Mouse (Mus musculus): ENCODE results near the gene Mrgprh. TPM values are rescaled to one million over a fixed set of nuclear protein-coding genes. Genes with fewer than 3 reads are reported as not detected.

Mrgprh gene
- polyA plus RNA-seq, 1 experiment from 2014 or later = not detected

DNA sequence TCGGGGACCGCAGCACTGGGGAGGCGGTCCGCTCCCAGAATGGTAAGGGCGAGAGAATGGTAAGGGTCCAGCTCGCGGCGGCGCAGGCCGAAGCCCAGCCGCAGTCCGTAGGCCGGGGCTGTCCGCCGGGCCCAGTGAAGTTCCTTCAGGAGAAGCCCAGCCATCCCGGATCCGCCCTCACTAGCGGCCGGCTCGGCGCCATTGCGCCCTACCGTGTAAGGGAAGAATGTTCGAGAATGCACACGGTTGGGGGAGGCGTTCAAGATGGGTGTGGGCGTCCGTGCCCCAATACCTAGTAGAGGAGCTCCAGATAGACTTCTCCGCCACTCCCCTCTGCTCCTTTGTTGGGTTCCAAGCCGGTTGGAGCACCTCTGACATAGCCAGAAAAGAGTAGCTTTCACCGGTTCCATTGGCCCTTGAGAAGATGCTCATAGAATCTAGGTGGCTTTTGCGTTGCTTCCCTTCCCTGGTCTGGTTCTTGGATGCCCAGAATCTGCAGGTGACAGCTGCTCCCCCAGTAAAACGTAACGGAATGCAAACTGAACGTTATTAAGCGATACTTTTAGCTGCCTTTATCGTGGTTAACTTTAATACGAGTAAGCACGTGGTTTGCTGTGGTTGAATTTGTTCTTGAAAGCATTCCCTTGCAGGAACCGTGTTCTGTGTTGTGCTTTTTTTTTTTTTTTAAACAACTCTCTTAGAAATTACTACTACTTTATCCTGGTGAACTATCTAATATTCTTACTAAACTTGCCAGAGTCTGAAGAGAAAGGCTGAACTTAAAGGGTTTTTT, 41.0 kb downstream of the Mrgprh start:
- Histone ChIP-seq H3K4me3 (ENCODE audit: low read depth, low read length) (peak overlapping the region; percentile 89), H3K4me2 (replicated peaks; ENCODE audit: low read depth, low read length) (peak overlapping the region; percentile 82), H3K9me3 (ENCODE audit: low read length) (no peaks in the 10 kb centered on the region), H3K27ac (ENCODE audit: low read length) (peak overlapping the region; percentile 94), H3K36me3 (ENCODE audit: insufficient read depth, low read length) (peaks cover 21% of the 10 kb centered on the region), H3K27me3 (replicated peaks; ENCODE audit: insufficient read depth, low read length) (no peaks in the 10 kb centered on the region), H3K9ac (replicated peaks; ENCODE audit: low read depth) (peak overlapping the region; percentile 93), H3K4me1 (ENCODE audit: insufficient read depth, low read depth, low read length) (peaks cover 3% of the 10 kb centered on the region; the same call in 1 of the 2 replicates)
- DNase-seq (ENCODE audit: low spot score) (peak; percentile 62), ATAC-seq (peak; percentile 39)
- TF ChIP-seq EP300 (IDR thresholded peaks at IDR 0.05) = no peak
- under 1% methylated on average over 38 of the region's 40 CpGs for WGBS

DNA sequence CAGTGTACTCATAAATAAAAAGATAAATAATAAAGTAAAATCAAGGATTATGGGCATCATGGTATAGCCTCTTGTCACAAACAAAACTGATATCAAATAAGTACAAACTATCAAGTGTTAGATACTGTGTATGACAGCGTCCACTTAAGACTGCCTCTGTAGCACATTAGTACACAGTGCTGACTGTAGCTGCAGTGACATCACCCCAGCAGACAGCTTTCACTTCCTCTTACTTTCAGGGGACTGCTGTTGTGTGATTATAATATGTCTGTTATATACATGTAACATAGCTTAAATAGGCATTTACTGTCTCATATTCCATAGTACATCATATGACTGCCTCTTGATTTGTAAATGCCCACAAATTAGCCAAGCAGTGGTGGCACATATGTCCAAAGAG, 45.2 kb downstream of the Mrgprh start:
- Histone ChIP-seq H3K9ac (replicated peaks; ENCODE audit: low read depth) (no peak overlapping the region), H3K36me3 (ENCODE audit: insufficient read depth, low read length) (peaks cover 29% of the 10 kb centered on the region), H3K4me3 (ENCODE audit: low read depth, low read length) (no peak overlapping the region), H3K27ac (ENCODE audit: low read length) (no peak overlapping the region), H3K4me1 (ENCODE audit: insufficient read depth, low read depth, low read length) (no peaks in the 10 kb centered on the region), H3K9me3 (ENCODE audit: low read length) (no peaks in the 10 kb centered on the region), H3K27me3 (replicated peaks; ENCODE audit: insufficient read depth, low read length) (no peaks in the 10 kb centered on the region), H3K4me2 (replicated peaks; ENCODE audit: low read depth, low read length) (no peak overlapping the region)
- ATAC-seq = no peak
- DNase-seq (ENCODE audit: low spot score) = no peak
- 90% methylated on average over 1 of the region's 1 CpGs for WGBS
- no peak for TF ChIP-seq EP300 (IDR thresholded peaks at IDR 0.05)
- TF ChIP-seq CTCF (IDR thresholded peaks at IDR 0.05) = no peak

DNA sequence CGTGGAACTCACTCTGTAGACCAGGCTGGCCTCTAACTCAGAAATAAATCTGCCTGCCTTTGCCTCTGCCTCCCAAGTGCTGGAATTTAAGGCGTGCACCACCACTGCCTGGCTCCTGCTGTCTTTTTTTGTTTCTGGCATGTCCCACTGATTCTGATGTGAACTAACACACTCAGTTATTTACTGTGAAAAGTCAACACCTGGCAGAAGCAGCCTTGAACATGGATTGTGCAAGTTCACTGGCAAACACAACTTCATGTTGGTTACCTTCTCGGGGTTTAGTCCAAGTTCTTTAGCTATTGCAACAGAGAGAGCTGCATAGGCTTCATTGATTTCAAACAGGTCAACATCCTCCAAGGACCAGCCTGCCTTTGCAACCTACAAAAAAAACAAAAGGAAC, 49.2 kb downstream of the Mrgprh start:
- no peak overlapping the region for H3K4me2 ChIP-seq (replicated peaks; ENCODE audit: low read depth, low read length)
- H3K4me3 ChIP-seq (ENCODE audit: low read depth, low read length) = no peak overlapping the region
- TF ChIP-seq CTCF (IDR thresholded peaks at IDR 0.05) = no peak
- TF ChIP-seq EP300 (IDR thresholded peaks at IDR 0.05) = no peak
- H3K9me3 ChIP-seq (ENCODE audit: low read length) = no peaks in the 10 kb centered on the region
- DNase-seq (ENCODE audit: low spot score) (peak; percentile 49), ATAC-seq (peak; percentile 63)
- 73% methylated on average over 3 of the region's 3 CpGs for WGBS
- H3K27me3 ChIP-seq (replicated peaks; ENCODE audit: insufficient read depth, low read length) = no peaks in the 10 kb centered on the region
- no peak overlapping the region for H3K27ac ChIP-seq (ENCODE audit: low read length)
- no peak overlapping the region for H3K9ac ChIP-seq (replicated peaks; ENCODE audit: low read depth)
- H3K36me3 ChIP-seq (ENCODE audit: insufficient read depth, low read length) = peaks cover 25% of the 10 kb centered on the region
- no peaks in the 10 kb centered on the region for H3K4me1 ChIP-seq (ENCODE audit: insufficient read depth, low read depth, low read length)

DNA sequence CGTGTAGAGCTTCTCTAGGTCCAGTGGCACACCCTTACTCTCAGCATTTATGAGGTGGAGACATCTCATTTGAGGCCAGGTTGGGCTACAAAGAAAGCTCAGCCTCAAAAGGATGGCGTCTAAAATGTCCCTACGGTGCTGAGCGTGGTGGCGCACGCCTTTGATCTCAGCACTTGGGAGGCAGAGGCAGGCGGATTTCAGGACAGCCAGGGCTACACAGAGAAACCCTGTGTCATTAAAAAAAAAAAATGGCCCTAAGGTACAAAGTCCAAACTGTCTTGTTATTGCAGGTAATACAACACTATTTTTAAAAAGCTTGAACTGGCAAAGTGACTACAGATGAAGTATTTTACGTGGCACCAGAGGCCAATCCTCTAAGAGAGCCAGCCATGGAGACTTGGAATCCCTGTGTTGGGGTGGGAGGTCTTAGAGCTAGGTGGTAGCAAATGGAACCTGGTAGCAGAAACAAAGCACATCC, 49.9 kb downstream of the Mrgprh start:
- peaks cover 21% of the 10 kb centered on the region for H3K36me3 ChIP-seq (ENCODE audit: insufficient read depth, low read length)
- no peak for TF ChIP-seq CTCF (IDR thresholded peaks at IDR 0.05)

More for the DNA sequence above, 49.9 kb downstream of the Mrgprh start:
- Histone ChIP-seq H3K27ac (ENCODE audit: low read length) (no peak overlapping the region), H3K9ac (replicated peaks; ENCODE audit: low read depth) (no peak overlapping the region), H3K4me1 (ENCODE audit: insufficient read depth, low read depth, low read length) (no peaks in the 10 kb centered on the region), H3K9me3 (ENCODE audit: low read length) (no peaks in the 10 kb centered on the region), H3K4me3 (ENCODE audit: low read depth, low read length) (no peak overlapping the region), H3K4me2 (replicated peaks; ENCODE audit: low read depth, low read length) (no peak overlapping the region), H3K27me3 (replicated peaks; ENCODE audit: insufficient read depth, low read length) (no peaks in the 10 kb centered on the region)
- ATAC-seq (no peak), DNase-seq (ENCODE audit: low spot score) (no peak)
- 83% methylated on average over 8 of the region's 8 CpGs for WGBS

Small RNA genes within 50 kb of the gene (microRNA-seq; reads per million reads assigned to microRNA genes)
- not detected for gene Gm24085

Other genes starting within 250 kb of the Mrgprh start
- gene Slc22a1, start 200.2 kb upstream of the Mrgprh start, polyA plus RNA-seq (2015; fragmentation: Nextera tagmentation; extraction: Ambion mirVana) = 1.6 and 3.2 TPM in 2 replicates
- gene Igf2r, start 106.4 kb upstream of the Mrgprh start, polyA plus RNA-seq (2015; fragmentation: Nextera tagmentation; extraction: Ambion mirVana) = 26.7 and 27.9 TPM in 2 replicates
- gene Mas1, start 7.9 kb upstream of the Mrgprh start, polyA plus RNA-seq (2015; fragmentation: Nextera tagmentation; extraction: Ambion mirVana) = 0.14 and 0.54 TPM in 2 replicates
- 0.51 and 0.75 TPM in 2 replicates for gene Pnldc1, start 34.2 kb downstream of the Mrgprh start, polyA plus RNA-seq (2015; fragmentation: Nextera tagmentation; extraction: Ambion mirVana)
- gene Tcp1, start 39.7 kb downstream of the Mrgprh start, polyA plus RNA-seq (2015; fragmentation: Nextera tagmentation; extraction: Ambion mirVana) = 155 and 174 TPM in 2 replicates
- gene Mrpl18, start 40.3 kb downstream of the Mrgprh start, polyA plus RNA-seq (2015; fragmentation: Nextera tagmentation; extraction: Ambion mirVana) = 70.2 and 72.9 TPM in 2 replicates
- 0.21 and 0.39 TPM in 2 replicates for gene Acat3, start 64.6 kb downstream of the Mrgprh start, polyA plus RNA-seq (2015; fragmentation: Nextera tagmentation; extraction: Ambion mirVana)
- 42.8 and 46.0 TPM in 2 replicates for gene Acat2, start 84.7 kb downstream of the Mrgprh start, polyA plus RNA-seq (2015; fragmentation: Nextera tagmentation; extraction: Ambion mirVana)
- gene Wtap, start 118.1 kb downstream of the Mrgprh start, polyA plus RNA-seq (2015; fragmentation: Nextera tagmentation; extraction: Ambion mirVana) = 127 and 131 TPM in 2 replicates
- gene Sod2, start 130.8 kb downstream of the Mrgprh start, polyA plus RNA-seq (2015; fragmentation: Nextera tagmentation; extraction: Ambion mirVana) = 195 and 289 TPM in 2 replicates
- not detected in 2 replicates for gene Gpr31b, start 176.3 kb downstream of the Mrgprh start, polyA plus RNA-seq (2015; fragmentation: Nextera tagmentation; extraction: Ambion mirVana)
- 0.18 and 0.23 TPM in 2 replicates for gene Tcp10b, start 185.1 kb downstream of the Mrgprh start, polyA plus RNA-seq (2015; fragmentation: Nextera tagmentation; extraction: Ambion mirVana)